Mouse (Mus musculus) intestine, postnatal 0 days (tissue): ENCODE measurements around the gene Tmem62. TPM values are rescaled to one million over a fixed set of nuclear protein-coding genes. Genes with fewer than 3 reads are reported as not detected.

Experiments
- ATAC-seq: fragments of 200-750 bp; cut with Nextera tagmentation; 2 replicates; pipeline ENCODE4 v1.8.0; 2017; ENCODE audit warnings: mild to moderate bottlenecking, moderate TSS enrichment, moderate library complexity
- H3K27ac ChIP-seq: fragments of 300-500 bp; sonication (generic); 2 replicates; pipeline ENCODE4 v1.5.1; 2014; ENCODE audit warnings: mild to moderate bottlenecking, low read depth, low read length, moderate library complexity
- H3K27me3 ChIP-seq: fragments of 300-500 bp; sonication (generic); replicated peaks from 2 replicates; pipeline ENCODE4 v1.6.1; 2014; ENCODE audit warnings: low read length, mixed read lengths; ENCODE audit not compliant: control insufficient read depth, insufficient read depth
- H3K36me3 ChIP-seq: fragments of 300-500 bp; sonication (generic); 2 replicates; pipeline ENCODE4 v1.6.1; 2014; ENCODE audit warnings: mild to moderate bottlenecking, moderate library complexity; ENCODE audit not compliant: control insufficient read depth, insufficient read depth
- H3K4me1 ChIP-seq: fragments of 300-500 bp; sonication (generic); replicated peaks from 2 replicates; pipeline ENCODE4 v1.6.1; 2014; ENCODE audit warnings: antibody characterized with exemption, low read length, mixed read lengths; ENCODE audit not compliant: control insufficient read depth, insufficient read depth
- H3K4me2 ChIP-seq: fragments of 300-500 bp; sonication (generic); replicated peaks from 2 replicates; pipeline ENCODE4 v1.6.1; 2014; ENCODE audit warnings: low read depth, mild to moderate bottlenecking, moderate library complexity
- H3K4me3 ChIP-seq: fragments of 300-500 bp; sonication (generic); 2 replicates; pipeline ENCODE4 v1.5.1; 2014; ENCODE audit warnings: low read depth, low read length
- H3K9ac ChIP-seq: fragments of 300-500 bp; sonication (generic); 2 replicates; pipeline ENCODE4 v1.6.1; 2014; ENCODE audit warnings: mild to moderate bottlenecking, low read depth, low read length
- H3K9me3 ChIP-seq: fragments of 300-500 bp; sonication (generic); 2 replicates; pipeline ENCODE4 v1.6.1; 2016; ENCODE audit warnings: mixed run types; ENCODE audit not compliant: control insufficient read depth
- CTCF ChIP-seq: sonication (generic); IDR thresholded peaks from 2 replicates; pipeline ENCODE4 v1.5.1; 2016; ENCODE audit warnings: low read depth, mild to moderate bottlenecking, control low read depth, antibody characterized with exemption, moderate library complexity
- WGBS: fragments of 180-500 bp; shearing (Covaris S2); extraction: QIAGEN DNeasy Blood & Tissue Kit; methylation state at CpG from one replicate; pipeline ENCODE4 v1.1.7; 2014; 5-methylcytosine and 5-hydroxymethylcytosine counted together
- polyA plus RNA-seq: library from polyadenylated mRNA; unstranded; fragments of >200 nt; fragmentation: Nextera tagmentation; extraction: Ambion mirVana; gene quantifications from 2 replicates; pipeline ENCODE4 v1.2.1, GENCODE M21; 2015

Gene Tmem62
- polyA plus RNA-seq, 1 experiment from 2014 or later, result 13.7 TPM

GRCm38 (mm10) chr2:120972964-120973363, 3.9 kb upstream of the Tmem62 start:
- no peak overlapping the region for H3K9ac ChIP-seq
- H3K9me3 ChIP-seq, result no peaks in the 10 kb centered on the region
- peak; percentile 43 for TF ChIP-seq CTCF
- no peaks in the 10 kb centered on the region for H3K27me3 ChIP-seq
- H3K27ac ChIP-seq, result no peak overlapping the region
- WGBS, result 17% methylated on average over 5 of the region's 5 CpGs
- H3K4me2 ChIP-seq, result peak overlapping the region; percentile 40
- no peaks in the 10 kb centered on the region for H3K36me3 ChIP-seq
- no peak overlapping the region for H3K4me3 ChIP-seq
- H3K4me1 ChIP-seq, result 0 out of 2 replicates have a peak, but pooled peaks cover 6% of the 10 kb centered on the region
- ATAC-seq, result no peak

- peak overlapping the region; percentile 94 for H3K4me2 ChIP-seq
- 56% methylated on average over 4 of the region's 4 CpGs for WGBS
- H3K9me3 ChIP-seq, result no peaks in the 10 kb centered on the region
- H3K27ac ChIP-seq, result no peak overlapping the region
- H3K4me1 ChIP-seq, result no peaks in the 10 kb centered on the region
- H3K4me3 ChIP-seq, result peak overlapping the region; percentile 85; the same call in 1 of the 2 replicates
- H3K27me3 ChIP-seq, result no peaks in the 10 kb centered on the region
- ATAC-seq, result no peak
- no peak overlapping the region for H3K9ac ChIP-seq
- peak; percentile 60 for TF ChIP-seq CTCF
- no peaks in the 10 kb centered on the region for H3K36me3 ChIP-seq
Measured at GRCm38 (mm10) chr2:120976308-120976707, 509 bp upstream of the Tmem62 start.

GRCm38 (mm10) chr2:120977926-120978692, 1.3 kb downstream of the Tmem62 start:
- WGBS, result 86% methylated on average over 8 of the region's 8 CpGs
- no peaks in the 10 kb centered on the region for H3K4me1 ChIP-seq
- H3K36me3 ChIP-seq, result no peaks in the 10 kb centered on the region
- H3K4me3 ChIP-seq, result peak overlapping the region; percentile 85
- 0 out of 2 replicates have a peak overlapping the region, but pooled peaks have one; percentile 96 for H3K27ac ChIP-seq
- peak overlapping the region; percentile 94 for H3K4me2 ChIP-seq
- no peak for TF ChIP-seq CTCF
- no peak overlapping the region for H3K9ac ChIP-seq
- no peaks in the 10 kb centered on the region for H3K9me3 ChIP-seq
- no peaks in the 10 kb centered on the region for H3K27me3 ChIP-seq
- ATAC-seq, result no peak

GRCm38 (mm10) chr2:120978693-120979037, 1.8 kb downstream of the Tmem62 start:
- no peak for ATAC-seq
- 47% methylated on average over 2 of the region's 2 CpGs for WGBS
- H3K27me3 ChIP-seq, result no peaks in the 10 kb centered on the region
- H3K4me2 ChIP-seq, result no peak overlapping the region
- peak; percentile 44 for TF ChIP-seq CTCF
- no peak overlapping the region for H3K27ac ChIP-seq
- H3K36me3 ChIP-seq, result no peaks in the 10 kb centered on the region
- no peaks in the 10 kb centered on the region for H3K9me3 ChIP-seq
- H3K9ac ChIP-seq, result no peak overlapping the region
- no peak overlapping the region for H3K4me3 ChIP-seq
- H3K4me1 ChIP-seq, result no peaks in the 10 kb centered on the region

- H3K9ac ChIP-seq, result no peak overlapping the region
- TF ChIP-seq CTCF, result no peak
- 84% methylated on average over 1 of the region's 1 CpGs for WGBS
Measured at GRCm38 (mm10) chr2:120979819-120980218, 3.0 kb downstream of the Tmem62 start.

GRCm38 (mm10) chr2:120980861-120981260, 4.0 kb downstream of the Tmem62 start:
- Histone ChIP-seq H3K4me3 (no peak overlapping the region), H3K4me1 (no peaks in the 10 kb centered on the region), H3K9ac (no peak overlapping the region), H3K4me2 (no peak overlapping the region), H3K36me3 (no peaks in the 10 kb centered on the region), H3K27ac (no peak overlapping the region), H3K9me3 (no peaks in the 10 kb centered on the region), H3K27me3 (no peaks in the 10 kb centered on the region)
- no peak for ATAC-seq
- no peak for TF ChIP-seq CTCF
- WGBS, result 33% methylated on average over 2 of the region's 2 CpGs

More at GRCm38 (mm10) chr2:120979819-120980218, 3.0 kb downstream of the Tmem62 start:
- H3K9me3 ChIP-seq, result no peaks in the 10 kb centered on the region
- no peaks in the 10 kb centered on the region for H3K36me3 ChIP-seq
- no peaks in the 10 kb centered on the region for H3K27me3 ChIP-seq
- no peak overlapping the region for H3K4me2 ChIP-seq
- H3K4me1 ChIP-seq, result no peaks in the 10 kb centered on the region
- H3K27ac ChIP-seq, result no peak overlapping the region
- no peak overlapping the region for H3K4me3 ChIP-seq
- ATAC-seq, result no peak
